Mouse (Mus musculus) cortical plate, adult 2 months (tissue): ENCODE data around the gene Fat3.

Experiments
- CTCF ChIP-seq: fragments of 200-500 bp; IDR thresholded peaks from 2 replicates; pipeline ENCODE4 v1.5.1; 2011; ENCODE audit warnings: mild to moderate bottlenecking, control low read depth, low read length; ENCODE audit not compliant: insufficient read depth; ENCODE audit errors: extremely low read depth
- POLR2A ChIP-seq: fragments of 200-500 bp; IDR thresholded peaks from 2 replicates; pipeline ENCODE4 v1.6.1; 2011; ENCODE audit warnings: mild to moderate bottlenecking, low read length, control low read depth; ENCODE audit not compliant: insufficient read depth; ENCODE audit errors: extremely low read depth

DNA sequence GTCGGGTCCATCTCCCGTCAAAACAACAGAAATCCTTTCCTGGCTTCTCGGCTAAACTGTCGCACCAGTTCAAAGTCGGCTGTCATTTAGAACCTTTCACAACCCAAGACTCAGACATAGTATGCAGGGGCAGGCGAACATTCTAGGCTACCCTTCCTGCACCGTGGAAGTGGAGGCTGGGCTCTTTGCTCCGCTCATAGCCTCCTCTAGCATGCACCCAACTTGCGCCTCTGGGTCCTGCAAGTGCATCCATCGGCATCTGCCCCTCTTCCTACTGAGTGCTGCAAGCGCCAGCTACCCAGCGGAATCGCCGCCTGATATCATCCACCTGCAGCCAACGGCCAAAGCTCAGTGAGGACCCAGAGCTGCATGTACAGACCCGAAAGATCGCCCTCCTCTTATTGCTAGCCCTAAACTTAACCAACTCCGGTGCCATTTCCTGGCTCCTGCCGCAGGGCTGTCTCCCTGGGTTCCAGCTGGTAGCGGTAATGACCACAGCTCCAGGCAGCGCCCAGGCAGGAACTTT is at the start of gene Fat3:
- no peak for TF ChIP-seq POLR2A
- TF ChIP-seq CTCF: no peak
